In genomic region chr17:21579493-21580175, GRCm38 (mm10) we compare ENCODE assay signal across 8 mouse cellular contexts. TPM values are rescaled to one million over a fixed set of nuclear protein-coding genes. Genes with fewer than 3 reads are reported as not detected.
A peak's percentile ranks its signal among the peaks of the same experiment; 100 is the strongest.
DNase-seq lines count a peak whose midpoint lies in the region; ATAC-seq lines count a peak whose summit lies in the region.

No protein-coding gene starts in this region.

- peaks cover 34% of the 10 kb centered on the region for H3K36me3 ChIP-seq in liver, embryonic 13.5 days
- peaks cover 9% of the 10 kb centered on the region; the same call in 1 of the 2 replicates for H3K36me3 ChIP-seq in neural tube, embryonic 14.5 days (ENCODE audit: control insufficient read depth, insufficient read depth, low read length)

- no peaks in the 10 kb centered on the region for H3K27me3 ChIP-seq in liver, embryonic 13.5 days
- no peaks in the 10 kb centered on the region for H3K27me3 ChIP-seq in neural tube, embryonic 14.5 days (ENCODE audit: control insufficient read depth, insufficient read depth, low read length)

- 16% methylated on average over 5 of the region's 5 CpGs for WGBS in liver, embryonic 13.5 days (ENCODE audit: insufficient replicate concordance)
- 33% methylated on average over 5 of the region's 5 CpGs for WGBS in neural tube, embryonic 14.5 days

- H3K9me3 ChIP-seq in liver, embryonic 13.5 days (replicated peaks) = no peaks in the 10 kb centered on the region
- no peaks in the 10 kb centered on the region for H3K9me3 ChIP-seq in neural tube, embryonic 14.5 days (ENCODE audit: control insufficient read depth, low read length)

- H3K4me2 ChIP-seq in liver, embryonic 13.5 days = no peak overlapping the region
- H3K4me2 ChIP-seq in neural tube, embryonic 14.5 days (ENCODE audit: low read depth, low read length) = no peak overlapping the region

- peak; percentile 90 for ATAC-seq in erythroblast, adult 5-6 weeks (replicated peaks; ENCODE audit: low FRiP score, poor library complexity, severe bottlenecking)
- peak; percentile 94 for ATAC-seq in inflammation-experienced regulatory T-cells, adult 6 months
- peak; percentile 91 for ATAC-seq in liver, embryonic 13.5 days (ENCODE audit: low read depth)
- peak; percentile 77; the same call in 1 of the 2 replicates for ATAC-seq in neural tube, embryonic 14.5 days (ENCODE audit: low read depth)

- H3K4me3 ChIP-seq in liver, embryonic 13.5 days (replicated peaks) = no peak overlapping the region
- H3K4me3 ChIP-seq in neural tube, embryonic 14.5 days (ENCODE audit: low read depth, low read length) = no peak overlapping the region

- DNase-seq in right cerebral cortex, adult 2 months (ENCODE audit: low spot score in 2 of 2) = peak; percentile 16 to 20
- DNase-seq in right cerebral cortex, postnatal 25 days = no peak
- DNase-seq in ZHBTc4 (ENCODE audit: low read depth, low spot score) = peak; percentile 80
- DNase-seq in liver, embryonic 13.5 days = peak; percentile 60
- DNase-seq in urinary bladder, adult 18-20 months (ENCODE audit: low spot score in 2 of 2) = no peak

- H3K27ac ChIP-seq in liver, embryonic 13.5 days = no peak overlapping the region
- H3K27ac ChIP-seq in neural tube, embryonic 14.5 days (ENCODE audit: low read depth, low read length) = no peak overlapping the region

- peaks cover 10% of the 10 kb centered on the region for H3K4me1 ChIP-seq in liver, embryonic 13.5 days (replicated peaks)
- H3K4me1 ChIP-seq in neural tube, embryonic 14.5 days (ENCODE audit: control insufficient read depth, insufficient read depth, low read length) = no peaks in the 10 kb centered on the region

- H3K9ac ChIP-seq in liver, embryonic 13.5 days = no peak overlapping the region
- H3K9ac ChIP-seq in neural tube, embryonic 14.5 days (replicated peaks; ENCODE audit: low read depth, low read length) = no peak overlapping the region

RNA-seq across cellular contexts. Expression of gene Zfp948, which starts 12.8 kb away (rescaled TPM):
- total RNA-seq in erythroblast, adult 5-6 weeks (2015; ENCODE audit: low replicate concordance) = 2.5 and 3.3 TPM in 2 replicates
- total RNA-seq in erythroblast, adult 5-6 weeks (2017; ENCODE audit: low replicate concordance) = 0.28 and 0.77 TPM in 2 replicates
- polyA plus RNA-seq in inflammation-experienced regulatory T-cells, adult 6 months (2017; shearing (Covaris generic)) = 1 to 10 TPM; 2.7 to 8.8 (median 4.9) TPM
- polyA plus RNA-seq in liver, embryonic 13.5 days (2015; fragmentation: Nextera tagmentation; extraction: Ambion mirVana) = 5.8 and 7.1 TPM in 2 replicates
- polyA plus RNA-seq in neural tube, embryonic 14.5 days (2014; fragmentation: Nextera tagmentation; extraction: Ambion mirVana) = 23.7 and 27.1 TPM in 2 replicates

RNA-seq across cellular contexts. Expression of gene Zfp52, which starts 44.3 kb away (rescaled TPM):
- total RNA-seq in erythroblast, adult 5-6 weeks (2015; ENCODE audit: low replicate concordance) = 9.4 and 13.3 TPM in 2 replicates
- 3.8 and 5.2 TPM in 2 replicates for total RNA-seq in erythroblast, adult 5-6 weeks (2017; ENCODE audit: low replicate concordance)
- polyA plus RNA-seq in inflammation-experienced regulatory T-cells, adult 6 months (2017; shearing (Covaris generic)) = 10 to 100 TPM; 16.1 to 26.4 (median 19.2) TPM
- 0.92 and 1.5 TPM in 2 replicates for polyA plus RNA-seq in liver, embryonic 13.5 days (2015; fragmentation: Nextera tagmentation; extraction: Ambion mirVana)
- polyA plus RNA-seq in neural tube, embryonic 14.5 days (2014; fragmentation: Nextera tagmentation; extraction: Ambion mirVana) = 1.5 and 2.3 TPM in 2 replicates

Comparison
In these comparisons a context has a peak if more than half of its experiments do, and no peak if none do; other contexts are left out.
1. DNase-seq: peak in right cerebral cortex, adult 2 months (2 of 2), ZHBTc4 (single experiment) and liver, embryonic 13.5 days (single experiment); none in right cerebral cortex, postnatal 25 days (single experiment) and urinary bladder, adult 18-20 months (0 of 2).
2. Peak in every context shown above with its lines, with median percentiles within 50 percentile points of each other: ATAC-seq.